Mouse (Mus musculus): ENCODE measurements around the gene Gpr137b. TPM values are rescaled to one million over a fixed set of nuclear protein-coding genes. Genes with fewer than 3 reads are reported as not detected.
"Not testable (repeated sequence)": the region's sequence is repeated elsewhere in the genome, so short reads cannot be mapped to it uniquely, and the experiment has no call there.

Gene Gpr137b
- polyA plus RNA-seq (2015; fragmentation: Nextera tagmentation; extraction: Ambion mirVana) = 13.4 and 14.9 TPM in 2 replicates

GRCm38 (mm10) chr13:13393228-13394095 lies at the start of gene Gpr137b:
TSS of gene Gpr137b (minus strand) at chr13:13394014.
- H3K9me3 ChIP-seq, H3K4me1 ChIP-seq, H3K27me3 ChIP-seq, H3K9ac ChIP-seq, H3K36me3 ChIP-seq, H3K27ac ChIP-seq: not testable (repeated sequence)
- peak; percentile 74 for ATAC-seq (ENCODE audit: insufficient number of reproducible peaks, low FRiP score, low TSS enrichment, low read depth)
- under 1% methylated on average over 48 of the region's 78 CpGs for WGBS
- peak within 1 kb of the TSS; percentile 43 for H3K4me3 ChIP-seq
- peak within 1 kb of the TSS; percentile 56 for H3K4me2 ChIP-seq

GRCm38 (mm10) chr13:13438112-13438953 lies 44.5 kb upstream of the Gpr137b start:
- not testable (repeated sequence) for H3K9me3 ChIP-seq, H3K27ac ChIP-seq, H3K36me3 ChIP-seq, H3K9ac ChIP-seq, H3K4me1 ChIP-seq, H3K27me3 ChIP-seq
- H3K4me2 ChIP-seq = peak overlapping the region; percentile 19; the same call in 1 of the 2 replicates
- peak overlapping the region; percentile 27 for H3K4me3 ChIP-seq
- ATAC-seq (ENCODE audit: insufficient number of reproducible peaks, low FRiP score, low TSS enrichment, low read depth) = peak; percentile 50
- 3% methylated on average over 20 of the region's 28 CpGs for WGBS

- 0% methylated on average over 30 of the region's 39 CpGs for WGBS
- H3K4me3 ChIP-seq = peak within 1 kb of the TSS; percentile 37
- H3K9ac ChIP-seq, H3K27ac ChIP-seq, H3K4me1 ChIP-seq, H3K36me3 ChIP-seq, H3K27me3 ChIP-seq, H3K9me3 ChIP-seq: not testable (repeated sequence)
- H3K4me2 ChIP-seq = peak within 1 kb of the TSS; percentile 33; the same call in 1 of the 2 replicates
- ATAC-seq (ENCODE audit: insufficient number of reproducible peaks, low FRiP score, low TSS enrichment, low read depth) = peak; percentile 87
These were observed 43.7 kb upstream of the Gpr137b start, which contains the start of gene Nid1 for GRCm38 (mm10) chr13:13437460-13438015. TSS of gene Nid1 (plus strand) at chr13:13437551.

- not testable (repeated sequence) for H3K36me3 ChIP-seq; H3K27me3 ChIP-seq; H3K4me1 ChIP-seq; H3K9ac ChIP-seq; H3K4me3 ChIP-seq; H3K4me2 ChIP-seq; ATAC-seq (ENCODE audit: insufficient number of reproducible peaks, low FRiP score, low TSS enrichment, low read depth); H3K27ac ChIP-seq; H3K9me3 ChIP-seq
- WGBS = 81% methylated on average over 5 of the region's 7 CpGs
These were observed 42.3 kb upstream of the Gpr137b start for GRCm38 (mm10) chr13:13436161-13436560.

GRCm38 (mm10) chr13:13423301-13423700 lies 29.5 kb upstream of the Gpr137b start:
- not testable (repeated sequence) for H3K36me3 ChIP-seq; H3K4me3 ChIP-seq; H3K27me3 ChIP-seq; ATAC-seq (ENCODE audit: insufficient number of reproducible peaks, low FRiP score, low TSS enrichment, low read depth); H3K9ac ChIP-seq; H3K9me3 ChIP-seq; H3K4me2 ChIP-seq; H3K27ac ChIP-seq; H3K4me1 ChIP-seq
- WGBS = 70% methylated on average over 1 of the region's 5 CpGs

- H3K36me3 ChIP-seq; H3K27me3 ChIP-seq; H3K27ac ChIP-seq; H3K9ac ChIP-seq; ATAC-seq (ENCODE audit: insufficient number of reproducible peaks, low FRiP score, low TSS enrichment, low read depth); H3K4me1 ChIP-seq; H3K9me3 ChIP-seq; H3K4me3 ChIP-seq; H3K4me2 ChIP-seq: not testable (repeated sequence)
- 90% methylated on average over 7 of the region's 12 CpGs for WGBS
These were observed 25.0 kb upstream of the Gpr137b start for GRCm38 (mm10) chr13:13418859-13419258.

- not testable (repeated sequence) for H3K4me3 ChIP-seq, H3K4me1 ChIP-seq, H3K27me3 ChIP-seq, H3K36me3 ChIP-seq, H3K9ac ChIP-seq, H3K9me3 ChIP-seq, H3K4me2 ChIP-seq, H3K27ac ChIP-seq
- ATAC-seq (ENCODE audit: insufficient number of reproducible peaks, low FRiP score, low TSS enrichment, low read depth) = peak; percentile 55; the same call in 1 of the 2 replicates
- whole genome bisulfite sequencing = 70% methylated on average over 3 of the region's 4 CpGs
These were observed 22.2 kb upstream of the Gpr137b start for GRCm38 (mm10) chr13:13416007-13416337.

GRCm38 (mm10) chr13:13415120-13416006 lies 21.5 kb upstream of the Gpr137b start:
- H3K4me2 ChIP-seq = 0 out of 2 replicates have a peak overlapping the region, but pooled peaks have one; percentile 10
- H3K36me3 ChIP-seq; H3K27me3 ChIP-seq; H3K4me3 ChIP-seq; H3K4me1 ChIP-seq; H3K27ac ChIP-seq; ATAC-seq (ENCODE audit: insufficient number of reproducible peaks, low FRiP score, low TSS enrichment, low read depth); H3K9ac ChIP-seq; H3K9me3 ChIP-seq: not testable (repeated sequence)
- WGBS = 39% methylated on average over 23 of the region's 23 CpGs

- H3K27me3 ChIP-seq = no peaks in the 10 kb centered on the region
- H3K4me1 ChIP-seq = no peaks in the 10 kb centered on the region
- H3K27ac ChIP-seq = no peak overlapping the region
- no peak overlapping the region for H3K9ac ChIP-seq
- ATAC-seq (ENCODE audit: insufficient number of reproducible peaks, low FRiP score, low TSS enrichment, low read depth) = no peak
- H3K36me3 ChIP-seq = no peaks in the 10 kb centered on the region
- no peaks in the 10 kb centered on the region for H3K9me3 ChIP-seq
- 68% methylated on average over 3 of the region's 3 CpGs for WGBS
- no peak overlapping the region for H3K4me3 ChIP-seq
- no peak overlapping the region for H3K4me2 ChIP-seq
These were observed 20.4 kb upstream of the Gpr137b start for GRCm38 (mm10) chr13:13414206-13414605.

GRCm38 (mm10) chr13:13405511-13405910 lies 11.7 kb upstream of the Gpr137b start:
- not testable (repeated sequence) for H3K4me1 ChIP-seq; H3K9me3 ChIP-seq; H3K9ac ChIP-seq; ATAC-seq (ENCODE audit: insufficient number of reproducible peaks, low FRiP score, low TSS enrichment, low read depth); H3K27me3 ChIP-seq; H3K27ac ChIP-seq; H3K4me3 ChIP-seq; H3K36me3 ChIP-seq; H3K4me2 ChIP-seq
- no CpG with 5 or more reads among the region's 6 CpGs for whole genome bisulfite sequencing

- H3K4me1 ChIP-seq; H3K27ac ChIP-seq; H3K27me3 ChIP-seq; H3K9ac ChIP-seq; ATAC-seq (ENCODE audit: insufficient number of reproducible peaks, low FRiP score, low TSS enrichment, low read depth); H3K4me3 ChIP-seq; H3K9me3 ChIP-seq; H3K4me2 ChIP-seq; H3K36me3 ChIP-seq: not testable (repeated sequence)
- 73% methylated on average over 6 of the region's 6 CpGs for WGBS
These were observed 10.8 kb upstream of the Gpr137b start for GRCm38 (mm10) chr13:13404517-13405155.

Data from limb, embryonic 15.5 days (tissue).